ENCODE assay signal across 8 mouse cellular contexts in the genomic region with DNA sequence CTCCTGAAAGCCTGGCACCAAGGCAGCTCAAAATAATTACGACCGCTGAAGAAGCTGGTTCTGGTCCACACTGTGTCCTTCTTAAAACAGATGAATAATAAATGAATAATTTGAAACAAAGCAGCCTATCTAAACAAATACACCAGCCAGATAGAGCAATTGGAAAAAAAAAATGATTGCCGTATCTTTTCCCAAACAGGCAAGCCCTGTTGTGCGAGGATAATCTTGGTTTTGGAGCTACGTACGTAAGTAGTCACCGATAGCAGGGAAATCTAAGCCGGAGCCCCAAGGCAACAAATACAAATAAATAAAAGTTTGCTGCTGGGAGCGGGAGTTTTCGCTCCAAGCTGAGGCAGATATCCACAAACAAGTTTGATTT. TPM values are rescaled to one million over a fixed set of nuclear protein-coding genes. Genes with fewer than 3 reads are reported as not detected.
A peak's percentile ranks its signal among the peaks of the same experiment; 100 is the strongest.
DNase-seq lines count a peak whose midpoint lies in the region; ATAC-seq and TF ChIP-seq lines count a peak whose summit lies in the region.

No protein-coding gene starts in this region.

- H3K27me3 ChIP-seq in kidney, embryonic 16.5 days (ENCODE audit: insufficient read depth, low read length): peaks cover 13% of the 10 kb centered on the region
- H3K27me3 ChIP-seq in intestine, postnatal 0 days (replicated peaks; ENCODE audit: control insufficient read depth, insufficient read depth, low read length): 0 out of 2 replicates have a peak, but pooled peaks cover 4% of the 10 kb centered on the region
- 0 out of 2 replicates have a peak, but pooled peaks cover 6% of the 10 kb centered on the region for H3K27me3 ChIP-seq in midbrain, postnatal 0 days (ENCODE audit: insufficient read depth, low read length)

- peak overlapping the region; percentile 60 for H3K4me2 ChIP-seq in kidney, embryonic 16.5 days (replicated peaks; ENCODE audit: low read depth, low read length)
- peak overlapping the region; percentile 88 for H3K4me2 ChIP-seq in intestine, postnatal 0 days (replicated peaks; ENCODE audit: low read depth)
- H3K4me2 ChIP-seq in midbrain, postnatal 0 days (ENCODE audit: low read depth, low read length, poor library complexity, severe bottlenecking): peak overlapping the region; percentile 90

- no peak for TF ChIP-seq CTCF in embryonic fibroblast, embryonic 13.5 days (IDR thresholded peaks at IDR 0.05; ENCODE audit: borderline replicate concordance, insufficient read depth, low read length)
- no peak for TF ChIP-seq CTCF in intestine, postnatal 0 days (IDR thresholded peaks at IDR 0.05; ENCODE audit: low read depth)
- TF ChIP-seq CTCF in midbrain, postnatal 0 days (IDR thresholded peaks at IDR 0.05): no peak

- WGBS in kidney, embryonic 16.5 days: 17% methylated on average over 10 of the region's 10 CpGs
- WGBS in intestine, postnatal 0 days: 13% methylated on average over 10 of the region's 10 CpGs
- 8% methylated on average over 10 of the region's 10 CpGs for WGBS in midbrain, postnatal 0 days

- no peaks in the 10 kb centered on the region for H3K36me3 ChIP-seq in kidney, embryonic 16.5 days (ENCODE audit: insufficient read depth, low read length)
- no peaks in the 10 kb centered on the region for H3K36me3 ChIP-seq in intestine, postnatal 0 days (ENCODE audit: control insufficient read depth, insufficient read depth)
- H3K36me3 ChIP-seq in midbrain, postnatal 0 days (ENCODE audit: insufficient read depth, low read length): no peaks in the 10 kb centered on the region

- no peak overlapping the region for H3K27ac ChIP-seq in kidney, embryonic 16.5 days (ENCODE audit: low read length)
- no peak overlapping the region for H3K27ac ChIP-seq in embryonic fibroblast, embryonic 13.5 days (ENCODE audit: insufficient read depth, low read length)
- no peak overlapping the region for H3K27ac ChIP-seq in intestine, postnatal 0 days (ENCODE audit: low read depth, low read length)
- H3K27ac ChIP-seq in midbrain, postnatal 0 days (ENCODE audit: low read depth, low read length): no peak overlapping the region

- H3K9ac ChIP-seq in kidney, embryonic 16.5 days (replicated peaks; ENCODE audit: low read length): peak overlapping the region; percentile 50
- H3K9ac ChIP-seq in intestine, postnatal 0 days (ENCODE audit: low read depth, low read length): peak overlapping the region; percentile 28; the same call in 1 of the 2 replicates
- no peak overlapping the region; the same call in 1 of the 2 replicates for H3K9ac ChIP-seq in midbrain, postnatal 0 days (replicated peaks; ENCODE audit: low read length, poor library complexity, severe bottlenecking)

- ATAC-seq in kidney, embryonic 16.5 days (ENCODE audit: low FRiP score, low TSS enrichment): 0 out of 2 replicates have a peak, but pooled peaks have one; percentile 11
- no peak for ATAC-seq in intestine, postnatal 0 days
- ATAC-seq in midbrain, postnatal 0 days (ENCODE audit: low FRiP score): no peak
- ATAC-seq in activated CD4-positive, CD25-positive, alpha-beta regulatory T cell, adult 4 months: no peak

- peak overlapping the region; percentile 48 for H3K4me3 ChIP-seq in kidney, embryonic 16.5 days (ENCODE audit: low read length)
- H3K4me3 ChIP-seq in embryonic fibroblast, embryonic 13.5 days (ENCODE audit: insufficient read depth, low read length): peak overlapping the region; percentile 12; the same call in 1 of the 2 replicates
- H3K4me3 ChIP-seq in intestine, postnatal 0 days (ENCODE audit: low read depth, low read length): peak overlapping the region; percentile 50
- H3K4me3 ChIP-seq in midbrain, postnatal 0 days (ENCODE audit: low read depth, low read length): peak overlapping the region; percentile 43

- no peak for TF ChIP-seq POLR2A in embryonic fibroblast, embryonic 13.5 days (IDR thresholded peaks at IDR 0.05; ENCODE audit: low read depth, low read length)

- H3K9me3 ChIP-seq in kidney, embryonic 16.5 days (ENCODE audit: low read length): no peaks in the 10 kb centered on the region
- no peaks in the 10 kb centered on the region for H3K9me3 ChIP-seq in intestine, postnatal 0 days (ENCODE audit: control insufficient read depth)
- H3K9me3 ChIP-seq in midbrain, postnatal 0 days (ENCODE audit: low read length): no peaks in the 10 kb centered on the region

- DNase-seq in kidney, adult 9 months: no peak
- no peak for DNase-seq in midbrain, postnatal 0 days (ENCODE audit: low spot score)
- DNase-seq in gastrocnemius, adult 8-10 months (ENCODE audit: low spot score in 2 of 2): no peak
- DNase-seq in cerebellum, postnatal 4 days (ENCODE audit: low spot score in 2 of 2): no peak

- H3K4me1 ChIP-seq in kidney, embryonic 16.5 days (ENCODE audit: insufficient read depth, low read length): 0 out of 2 replicates have a peak, but pooled peaks cover 3% of the 10 kb centered on the region
- no peaks in the 10 kb centered on the region for H3K4me1 ChIP-seq in embryonic fibroblast, embryonic 13.5 days (ENCODE audit: control insufficient read depth, insufficient read depth, low read length)
- 0 out of 2 replicates have a peak, but pooled peaks cover 2% of the 10 kb centered on the region for H3K4me1 ChIP-seq in intestine, postnatal 0 days (replicated peaks; ENCODE audit: control insufficient read depth, insufficient read depth, low read length)
- H3K4me1 ChIP-seq in midbrain, postnatal 0 days (ENCODE audit: insufficient read depth, low read length): peaks cover 4% of the 10 kb centered on the region; the same call in 1 of the 2 replicates

RNA-seq across cellular contexts. Expression of a gene that starts 0.8 kb away (rescaled TPM):
- 25.1 and 26.3 TPM in 2 replicates for polyA plus RNA-seq in kidney, embryonic 16.5 days (2015; fragmentation: Nextera tagmentation; extraction: Ambion mirVana)
- polyA plus RNA-seq in embryonic fibroblast, embryonic 13.5 days (2011; ENCODE audit: insufficient read length, low read depth, missing spikeins): 0.26 TPM in 1 of 2 replicates, not detected in the other
- 29.2 and 29.3 TPM in 2 replicates for polyA plus RNA-seq in intestine, postnatal 0 days (2015; fragmentation: Nextera tagmentation; extraction: Ambion mirVana)
- 0.44 TPM in 1 of 2 replicates, not detected in the other for total RNA-seq in midbrain, postnatal 0 days (2014; rRNA removed)
- polyA plus RNA-seq in midbrain, postnatal 0 days (2015; fragmentation: Nextera tagmentation; extraction: Ambion mirVana): 0.09 and 0.10 TPM in 2 replicates
- total RNA-seq in gastrocnemius, adult 8-10 months (2022): 1 to 10 TPM in 3 of 4 experiments, under 1 TPM in 1; 0.89 to 1.5 (median 1.2) TPM
- polyA plus RNA-seq in activated CD4-positive, CD25-positive, alpha-beta regulatory T cell, adult 4 months (2017; shearing (Covaris generic)): 1 to 10 TPM; 1.2 to 1.6 TPM

Comparison
In these comparisons a context has a peak if more than half of its experiments do, and no peak if none do; other contexts are left out.
1. RNA of a gene that starts 0.8 kb away (polyA plus RNA-seq): 29.2 to 29.3 TPM in intestine, postnatal 0 days and 25.1 to 26.3 TPM in kidney, embryonic 16.5 days; 1.2 to 1.6 TPM in activated CD4-positive, CD25-positive, alpha-beta regulatory T cell, adult 4 months, 0.26 TPM in embryonic fibroblast, embryonic 13.5 days and 0.09 to 0.10 TPM in midbrain, postnatal 0 days; every median in the first group is over 10 times any median in the second.
2. Peak in every context shown above with its lines, with median percentiles within 50 percentile points of each other: H3K4me2 ChIP-seq and H3K4me3 ChIP-seq.